Mouse (Mus musculus) G1E (cell line): ENCODE measurements around the gene Enoph1.

Source experiments
- CTCF ChIP-seq: IDR thresholded peaks from 2 replicates; pipeline ENCODE4 v1.5.1; 2012; ENCODE audit warnings: low read depth, low read length, inconsistent platforms, mixed read lengths
- GATA1 ChIP-seq: IDR thresholded peaks from 2 replicates; pipeline ENCODE4 v1.6.1; 2012; ENCODE audit warnings: borderline replicate concordance, low read length, inconsistent platforms, mixed read lengths
- GATA2 ChIP-seq: IDR thresholded peaks from 2 replicates; pipeline ENCODE4 v1.6.1; 2012; ENCODE audit warnings: low read depth, low read length, inconsistent platforms, borderline replicate concordance
- POLR2AphosphoS5 ChIP-seq: IDR thresholded peaks from 2 replicates; pipeline ENCODE4 v1.6.1; 2012; ENCODE audit warnings: low read depth, low read length, inconsistent platforms; ENCODE audit not compliant: insufficient replicate concordance
- TAL1 ChIP-seq: conservative IDR thresholded peaks from 2 replicates; pipeline ENCODE4 v1.6.1; 2012; ENCODE audit warnings: low read depth, low read length, inconsistent platforms, mixed read lengths

GRCm38 (mm10) chr5:100039602-100040142 is at the start of gene Enoph1, which contains the start of gene Hnrnpdl:
- TF ChIP-seq CTCF (no peak), POLR2AphosphoS5 (no peak), GATA1 (no peak), TAL1 (no peak), GATA2 (no peak)
